Mouse (Mus musculus) heart, adult 2 months (tissue): ENCODE measurements at regions not wholly inside any gene's neighbourhood (a gene's known extent, or its start where the extent isn't known, plus 50 kb on each side); places are given as distances from the start of the nearest gene placed in this dataset.

Experiments used
- DNase-seq, 2 experiments: peaks; one replicate each; pipeline ENCODE4 v3.0.0; 2021
- H3K27ac ChIP-seq: fragments of 200-600 bp; 2 replicates; pipeline ENCODE4 v1.8.1; 2022
- H3K27me3 ChIP-seq: fragments of 200-500 bp; 2 replicates; pipeline ENCODE4 v1.6.1; 2012; ENCODE audit warnings: mild to moderate bottlenecking, low read length, inconsistent platforms, mixed read lengths; ENCODE audit not compliant: control insufficient read depth, insufficient read depth
- H3K36me3 ChIP-seq: fragments of 200-500 bp; 2 replicates; pipeline ENCODE4 v1.6.1; 2012; ENCODE audit warnings: low read length, inconsistent platforms; ENCODE audit not compliant: control insufficient read depth, insufficient read depth
- H3K4me1 ChIP-seq: fragments of 200-500 bp; 2 replicates; pipeline ENCODE4 v1.6.1; 2011; ENCODE audit warnings: low read length; ENCODE audit not compliant: control insufficient read depth, insufficient read depth
- H3K4me3 ChIP-seq: fragments of 200-600 bp; 2 replicates; pipeline ENCODE4 v1.8.1; 2022
- H3K79me2 ChIP-seq: fragments of 200-500 bp; replicated peaks from 2 replicates; pipeline ENCODE4 v1.6.1; 2012; ENCODE audit warnings: mild to moderate bottlenecking, inconsistent platforms, low read length, moderate library complexity, mixed read lengths; ENCODE audit not compliant: control insufficient read depth, insufficient read depth
- H3K9ac ChIP-seq: fragments of 200-500 bp; 2 replicates; pipeline ENCODE4 v1.6.1; 2012; ENCODE audit warnings: low read depth, mild to moderate bottlenecking, control low read depth, inconsistent platforms, low read length, mixed read lengths
- CTCF ChIP-seq: fragments of 200-600 bp; IDR thresholded peaks from 2 replicates; pipeline ENCODE4 v1.8.1; 2022; ENCODE audit warnings: antibody characterized with exemption, mild to moderate bottlenecking, moderate library complexity
- EP300 ChIP-seq: fragments of 200-500 bp; IDR thresholded peaks from 2 replicates; pipeline ENCODE4 v1.6.1; 2011; ENCODE audit warnings: low read depth, low read length, control low read depth; ENCODE audit not compliant: insufficient read depth
- POLR2A ChIP-seq: fragments of 200-500 bp; IDR thresholded peaks from 2 replicates; pipeline ENCODE4 v1.6.1; 2011; ENCODE audit warnings: mild to moderate bottlenecking, low read depth, low read length, control low read depth; ENCODE audit not compliant: insufficient read depth
- WGBS: fragments of 180-500 bp; shearing (Covaris S2); methylation state at CpG from one replicate; pipeline ENCODE4 v1.1.7; 2018; 5-methylcytosine and 5-hydroxymethylcytosine counted together
- intact Hi-C: fragments of 180-260 bp; cut with DNase I; formaldehyde crosslinking; loops from one replicate; pipeline ENCODE4 v1.15.1; 2025

DNA sequence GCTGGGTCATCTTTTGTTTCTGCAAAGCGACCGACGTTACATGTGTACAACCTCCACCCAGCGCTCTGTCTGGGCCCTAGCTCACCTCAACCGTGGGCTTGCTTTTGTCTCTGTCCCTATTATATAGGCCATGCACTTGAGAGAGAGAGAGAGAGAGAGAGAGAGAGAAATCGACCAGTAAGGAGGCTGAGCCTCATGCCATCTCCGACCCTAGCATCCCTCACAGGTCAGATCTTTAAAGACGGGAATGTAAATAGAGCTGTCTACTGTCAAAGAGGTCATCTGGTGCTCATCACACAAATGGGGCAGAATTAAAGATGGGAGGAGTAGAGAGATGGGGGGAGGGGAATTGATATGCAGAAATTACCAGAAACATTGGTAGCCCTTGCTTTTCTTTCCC lies 66.0 kb upstream of the Tanc2 start:
- no peak overlapping the region for H3K27ac ChIP-seq
- 76% methylated on average over 8 of the region's 8 CpGs for WGBS
- intact Hi-C loops = no loop called here
- no peak overlapping the region for H3K9ac ChIP-seq
- H3K27me3 ChIP-seq = no peaks in the 10 kb centered on the region
- DNase-seq = no peak
- no peaks in the 10 kb centered on the region for H3K4me1 ChIP-seq
- no peaks in the 10 kb centered on the region for H3K79me2 ChIP-seq
- H3K36me3 ChIP-seq = no peaks in the 10 kb centered on the region
- no peak overlapping the region for H3K4me3 ChIP-seq
- TF ChIP-seq CTCF (no peak), EP300 (no peak)

DNA sequence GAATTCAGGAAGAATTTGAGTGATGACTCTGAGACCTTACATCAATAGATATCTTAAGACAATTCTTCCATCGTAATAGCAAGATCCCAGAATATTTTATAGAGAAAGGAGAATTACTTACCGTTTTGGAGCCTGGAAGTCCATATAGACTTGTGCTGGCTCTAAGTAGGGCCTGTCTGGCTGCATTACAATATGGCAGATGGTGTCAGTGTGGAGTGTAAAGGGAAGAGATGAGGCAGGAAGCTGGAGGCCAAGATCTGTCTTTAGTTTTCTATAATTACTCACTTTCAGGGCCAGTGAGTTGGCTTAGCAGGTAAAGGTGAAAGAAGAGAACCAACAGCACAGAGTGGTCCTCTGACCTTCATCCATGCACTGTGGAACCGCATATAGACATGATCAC lies 63.9 kb upstream of the March10 start:
- no peak overlapping the region for H3K4me3 ChIP-seq
- H3K27me3 ChIP-seq = no peaks in the 10 kb centered on the region
- H3K79me2 ChIP-seq = no peaks in the 10 kb centered on the region
- no peaks in the 10 kb centered on the region for H3K4me1 ChIP-seq
- intact Hi-C loops = no loop called here
- H3K27ac ChIP-seq = no peak overlapping the region
- no peaks in the 10 kb centered on the region for H3K36me3 ChIP-seq
- WGBS = 91% methylated on average over 3 of the region's 3 CpGs
- no peak for TF ChIP-seq EP300
- no peak for TF ChIP-seq CTCF
- no peak for TF ChIP-seq POLR2A
- no peak overlapping the region for H3K9ac ChIP-seq
- DNase-seq = no peak

DNA sequence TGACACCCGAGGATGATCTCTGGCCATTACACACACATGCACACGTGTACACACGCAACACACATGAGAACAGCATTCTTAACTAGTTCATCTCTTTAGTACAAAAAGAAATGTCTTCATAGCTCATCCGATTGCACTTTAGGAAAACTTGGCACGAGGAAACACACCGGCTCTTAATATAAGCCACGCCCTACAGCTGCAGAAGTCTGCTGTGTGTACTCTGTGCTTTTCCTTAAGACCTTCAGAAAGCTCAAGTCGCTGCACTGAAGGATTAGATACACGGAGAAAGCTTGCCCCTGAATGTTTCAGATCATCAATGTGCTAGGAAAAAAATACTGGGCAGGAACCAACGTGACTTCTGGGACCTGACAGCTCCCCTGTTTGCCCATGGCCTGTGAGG lies 56.7 kb upstream of the March10 start:
- TF ChIP-seq POLR2A = no peak
- no peak for TF ChIP-seq EP300
- TF ChIP-seq CTCF = no peak
- WGBS = 58% methylated on average over 10 of the region's 10 CpGs
- Histone ChIP-seq H3K36me3 (no peaks in the 10 kb centered on the region), H3K27me3 (no peaks in the 10 kb centered on the region), H3K27ac (no peak overlapping the region), H3K9ac (no peak overlapping the region), H3K4me1 (no peaks in the 10 kb centered on the region), H3K79me2 (no peaks in the 10 kb centered on the region), H3K4me3 (no peak overlapping the region)
- no peak for DNase-seq
- intact Hi-C loops = no loop called here

DNA sequence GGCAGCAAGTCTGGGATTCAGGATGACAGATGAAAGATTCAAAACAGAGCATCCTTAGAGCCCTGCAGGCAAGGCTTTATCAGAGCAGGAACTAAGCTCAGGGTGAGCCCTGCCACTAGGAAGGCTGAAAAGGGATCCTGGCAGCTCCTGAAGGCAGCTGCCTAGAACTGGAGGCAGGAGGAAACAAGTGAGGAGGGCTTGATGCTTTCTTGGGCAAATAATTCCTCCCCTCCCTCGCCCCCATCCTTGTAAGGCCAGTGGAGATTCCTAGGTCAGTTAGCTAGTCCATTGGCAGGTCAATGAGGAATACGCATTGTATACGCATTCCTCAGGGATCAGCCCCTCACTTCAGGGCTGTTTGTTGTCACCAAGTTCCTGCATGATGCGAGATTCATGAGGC lies 54.1 kb upstream of the March10 start:
- no peak for DNase-seq
- 55% methylated on average over 4 of the region's 4 CpGs for WGBS
- intact Hi-C loops = no loop called here
- Histone ChIP-seq H3K27ac (no peak overlapping the region), H3K4me3 (no peak overlapping the region), H3K4me1 (peaks cover 6% of the 10 kb centered on the region), H3K27me3 (no peaks in the 10 kb centered on the region), H3K79me2 (no peaks in the 10 kb centered on the region), H3K36me3 (no peaks in the 10 kb centered on the region), H3K9ac (no peak overlapping the region)
- TF ChIP-seq CTCF = no peak
- TF ChIP-seq EP300 = no peak
- TF ChIP-seq POLR2A = no peak

DNA sequence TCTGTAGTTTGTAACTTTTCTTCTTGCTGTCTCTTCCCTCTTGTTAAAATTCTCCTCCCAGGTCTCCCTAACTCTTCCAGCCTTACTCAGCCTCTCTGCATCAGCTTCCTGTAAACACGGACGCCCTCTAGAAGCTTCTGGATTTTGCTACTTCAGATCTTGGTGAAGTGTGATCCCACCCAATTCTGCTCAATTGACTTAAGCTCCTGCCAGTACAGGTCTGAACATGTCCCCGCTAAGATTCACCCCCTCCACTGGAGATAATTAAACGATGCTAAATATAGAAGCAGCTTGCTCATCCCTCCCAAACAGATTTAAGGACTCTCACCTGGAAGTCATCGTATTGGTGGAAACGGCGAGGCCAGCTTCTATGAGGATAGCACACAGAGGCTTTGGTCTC lies 53.5 kb upstream of the March10 start:
- Histone ChIP-seq H3K9ac (no peak overlapping the region), H3K4me3 (no peak overlapping the region), H3K4me1 (peaks cover 6% of the 10 kb centered on the region), H3K79me2 (no peaks in the 10 kb centered on the region), H3K27me3 (no peaks in the 10 kb centered on the region), H3K27ac (no peak overlapping the region), H3K36me3 (no peaks in the 10 kb centered on the region)
- intact Hi-C loops = no loop called here
- TF ChIP-seq EP300 (no peak), POLR2A (no peak), CTCF (no peak)
- DNase-seq = no peak
- WGBS = 62% methylated on average over 7 of the region's 7 CpGs

DNA sequence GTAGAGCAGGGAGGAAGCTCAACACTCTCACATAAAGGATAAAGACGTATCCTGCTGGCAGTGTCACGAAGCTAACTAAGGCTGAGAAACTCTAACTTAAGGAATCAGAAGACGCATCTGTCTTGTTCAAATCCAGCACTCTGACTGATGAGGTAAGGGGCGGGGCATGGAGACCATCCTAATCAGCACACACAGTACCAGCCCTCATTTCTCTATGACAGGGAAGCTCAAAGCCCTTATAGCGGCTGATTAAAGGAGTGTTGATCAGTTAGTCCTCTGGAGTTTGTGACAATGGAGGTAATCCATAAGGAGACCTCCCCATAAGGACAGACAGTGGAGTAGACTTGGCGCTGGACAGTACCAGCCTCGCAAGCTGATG lies 52.1 kb upstream of the March10 start:
- no peaks in the 10 kb centered on the region for H3K27me3 ChIP-seq
- TF ChIP-seq CTCF (no peak), POLR2A (no peak), EP300 (no peak)
- H3K36me3 ChIP-seq = no peaks in the 10 kb centered on the region
- 85% methylated on average over 7 of the region's 7 CpGs for WGBS
- H3K4me1 ChIP-seq = peaks cover 6% of the 10 kb centered on the region
- DNase-seq = no peak
- no peak overlapping the region for H3K4me3 ChIP-seq
- H3K27ac ChIP-seq = no peak overlapping the region
- intact Hi-C loops = no loop called here
- no peak overlapping the region for H3K9ac ChIP-seq
- H3K79me2 ChIP-seq = no peaks in the 10 kb centered on the region
